Comparison of ENCODE assay signal across 33 mouse cellular contexts in genomic region chr1:152993803-152994202, GRCm38 (mm10). TPM values are rescaled to one million over a fixed set of nuclear protein-coding genes. Genes with fewer than 3 reads are reported as not detected.
DNase-seq lines count a peak whose midpoint lies in the region; ATAC-seq and TF ChIP-seq lines count a peak whose summit lies in the region.
"Had no signal": no experiment of that assay in that cellular context is flagged by ENCODE, and none has a peak within 500 bp of the region (broad histone marks: within the 10 kb centered on the region; RNA-seq: fewer than 3 reads in every experiment).

No protein-coding gene starts in this region.

- no peaks in the 10 kb centered on the region for H3K9me3 ChIP-seq in lung, embryonic 14.5 days (ENCODE audit: low read depth, low read length)
- no peaks in the 10 kb centered on the region for H3K9me3 ChIP-seq in ES-Bruce4 (replicated peaks; ENCODE audit: control insufficient read depth, insufficient read depth, low read length, poor library complexity, severe bottlenecking)
- H3K9me3 ChIP-seq: embryonic facial prominence, embryonic 10.5 days; embryonic facial prominence, embryonic 13.5 days; forebrain, embryonic 12.5 days; forebrain, embryonic 15.5 days; G1E; heart, embryonic 12.5 days; heart, embryonic 15.5 days; hindbrain, embryonic 10.5 days; hindbrain, embryonic 13.5 days had no signal

- peak overlapping the region; percentile 85 for H3K27ac ChIP-seq in gastrocnemius, adult 2 months
- no peak overlapping the region for H3K27ac ChIP-seq in lung, embryonic 14.5 days (ENCODE audit: low read depth)
- peak overlapping the region; percentile 68; the same call in 1 of the 2 replicates for H3K27ac ChIP-seq in ES-Bruce4 (ENCODE audit: insufficient read depth, low read length)
- H3K27ac ChIP-seq: embryonic facial prominence, embryonic 10.5 days; embryonic facial prominence, embryonic 13.5 days; forebrain, embryonic 12.5 days; heart, embryonic 15.5 days; hindbrain, embryonic 10.5 days; hindbrain, embryonic 13.5 days had no signal

- no peak for TF ChIP-seq CTCF in gastrocnemius, adult 2 months (IDR thresholded peaks at IDR 0.05)
- 0 out of 2 replicates have a peak, but pooled peaks have one; percentile 17 for TF ChIP-seq CTCF in lung, embryonic 14.5 days (IDR thresholded peaks at IDR 0.05; ENCODE audit: low read depth)
- no peak for TF ChIP-seq CTCF in ES-Bruce4 (IDR thresholded peaks at IDR 0.05; ENCODE audit: low read depth, low read length)

- no peak for ATAC-seq in lung, embryonic 14.5 days (ENCODE audit: insufficient read depth)
- ATAC-seq: activated CD4-positive, CD25-positive, alpha-beta regulatory T cell, adult 4 months; forebrain, embryonic 15.5 days; hindbrain, embryonic 16.5 days; intestine, embryonic 16.5 days; Patski had no signal

- intact Hi-C loops in gastrocnemius, adult 2 months (cut with DNase I): no loop called here

- H3K36me3 ChIP-seq in lung, embryonic 14.5 days (ENCODE audit: insufficient read depth): no peaks in the 10 kb centered on the region
- H3K36me3 ChIP-seq in ES-Bruce4 (ENCODE audit: control insufficient read depth, insufficient read depth, low read length, poor library complexity, severe bottlenecking): no peaks in the 10 kb centered on the region
- H3K36me3 ChIP-seq: embryonic facial prominence, embryonic 10.5 days; embryonic facial prominence, embryonic 13.5 days; forebrain, embryonic 12.5 days; forebrain, embryonic 15.5 days; G1E; heart, embryonic 12.5 days; heart, embryonic 15.5 days; hindbrain, embryonic 10.5 days; hindbrain, embryonic 13.5 days had no signal

- no peaks in the 10 kb centered on the region for H3K27me3 ChIP-seq in lung, embryonic 14.5 days (ENCODE audit: insufficient read depth, low read length)
- no peaks in the 10 kb centered on the region for H3K27me3 ChIP-seq in ES-Bruce4 (ENCODE audit: control insufficient read depth, insufficient read depth, low read length, poor library complexity, severe bottlenecking)
- H3K27me3 ChIP-seq: CH12.LX; embryonic facial prominence, embryonic 13.5 days; forebrain, embryonic 12.5 days; forebrain, embryonic 15.5 days; heart, embryonic 12.5 days; heart, embryonic 15.5 days; hindbrain, embryonic 13.5 days; Patski had no signal

- no peak for TF ChIP-seq EP300 in ES-Bruce4 (IDR thresholded peaks at IDR 0.05; ENCODE audit: insufficient read depth, low read depth, low read length)

- DNase-seq in gastrocnemius, adult 2 months: no peak
- DNase-seq in gastrocnemius, adult 18-20 months (ENCODE audit: low spot score): no peak
- DNase-seq in lung, embryonic 14.5 days: no peak
- no peak for DNase-seq in lung, adult 18-20 months
- peak; percentile 61 for DNase-seq in ZHBTc4 (ENCODE audit: low read depth, low spot score)
- no peak for DNase-seq in urinary bladder, postnatal 10 days (ENCODE audit: low spot score)
- DNase-seq: adrenal gland, adult 8-10 months; adrenal gland, postnatal 25 days; B cell, adult 2 months; cerebellum, adult 18-20 months; cerebellum, postnatal 10 days; cerebellum, postnatal 36 days; embryo, embryonic 11 days; gastrocnemius, postnatal 25 days; heart, adult 18-20 months; heart, postnatal 10 days; heart, postnatal 36 days had no signal

- WGBS in lung, embryonic 14.5 days: 74% methylated on average over 6 of the region's 6 CpGs

- no peak for TF ChIP-seq POLR2A in ES-Bruce4 (IDR thresholded peaks at IDR 0.05; ENCODE audit: insufficient read depth, low read length)

- no peak overlapping the region for H3K9ac ChIP-seq in lung, embryonic 14.5 days
- no peak overlapping the region for H3K9ac ChIP-seq in ES-Bruce4 (ENCODE audit: low read depth, poor library complexity, severe bottlenecking)
- H3K9ac ChIP-seq: embryonic facial prominence, embryonic 13.5 days; forebrain, embryonic 12.5 days; forebrain, embryonic 15.5 days; heart, embryonic 12.5 days; heart, embryonic 15.5 days; hindbrain, embryonic 13.5 days had no signal

- no peak overlapping the region for H3K4me2 ChIP-seq in lung, embryonic 14.5 days
- H3K4me2 ChIP-seq: embryonic facial prominence, embryonic 13.5 days; forebrain, embryonic 12.5 days; forebrain, embryonic 15.5 days; heart, embryonic 12.5 days; heart, embryonic 15.5 days; hindbrain, embryonic 13.5 days had no signal

- H3K4me1 ChIP-seq in lung, embryonic 14.5 days (ENCODE audit: insufficient read depth): no peaks in the 10 kb centered on the region
- H3K4me1 ChIP-seq in ES-Bruce4 (ENCODE audit: control insufficient read depth, insufficient read depth, low read length): peaks cover 1% of the 10 kb centered on the region
- H3K4me1 ChIP-seq: embryonic facial prominence, embryonic 10.5 days; forebrain, embryonic 12.5 days; forebrain, embryonic 15.5 days; heart, embryonic 15.5 days; hindbrain, embryonic 13.5 days had no signal

- no peak overlapping the region for H3K4me3 ChIP-seq in gastrocnemius, adult 2 months
- H3K4me3 ChIP-seq in lung, embryonic 14.5 days (ENCODE audit: low read depth, low read length): no peak overlapping the region
- H3K4me3 ChIP-seq in ES-Bruce4 (ENCODE audit: low read depth, low read length): no peak overlapping the region
- H3K4me3 ChIP-seq: embryonic facial prominence, embryonic 10.5 days; embryonic facial prominence, embryonic 13.5 days; erythroblast, embryonic 14.5 days; forebrain, embryonic 12.5 days; forebrain, embryonic 15.5 days; heart, embryonic 12.5 days; heart, embryonic 15.5 days; hindbrain, embryonic 10.5 days; hindbrain, embryonic 13.5 days had no signal

RNA-seq across cellular contexts. Expression of gene Nmnat2, which starts 39.0 kb away (rescaled TPM):
- total RNA-seq in gastrocnemius, adult 2 months (2021): under 1 TPM; 0.28 TPM
- under 1 TPM; 0.43 to 0.80 TPM for total RNA-seq in gastrocnemius, adult 18-20 months (2021)
- polyA plus RNA-seq in lung, embryonic 14.5 days (2014; fragmentation: Nextera tagmentation; extraction: Ambion mirVana): 3.6 and 4.1 TPM in 2 replicates
- polyA plus RNA-seq in ES-Bruce4 (2011; ENCODE audit: insufficient read depth, insufficient read length, low read depth, missing spikeins): 31.1 and 35.6 TPM in 2 replicates
- polyA plus RNA-seq: erythroblast, embryonic 14.5 days; G1E had no signal
